Mouse (Mus musculus) lung, embryonic 15.5 days (tissue): ENCODE data around the gene Hipk2. TPM values are rescaled to one million over a fixed set of nuclear protein-coding genes. Genes with fewer than 3 reads are reported as not detected.

Source experiments
- ATAC-seq: fragments of 200-750 bp; cut with Nextera tagmentation; 2 replicates; pipeline ENCODE4 v1.8.0; 2017; ENCODE audit warnings: moderate number of reproducible peaks, borderline replicate concordance; ENCODE audit not compliant: low FRiP score, low TSS enrichment; ENCODE audit errors: extremely low read depth
- H3K27ac ChIP-seq: fragments of 300-500 bp; sonication (generic); 2 replicates; pipeline ENCODE4 v1.5.1; 2015; ENCODE audit warnings: moderate library complexity, mild to moderate bottlenecking, inconsistent platforms
- H3K27me3 ChIP-seq: fragments of 300-500 bp; sonication (generic); 2 replicates; pipeline ENCODE4 v1.6.1; 2015; ENCODE audit warnings: inconsistent platforms
- H3K36me3 ChIP-seq: fragments of 300-500 bp; sonication (generic); 2 replicates; pipeline ENCODE4 v1.6.1; 2015; ENCODE audit warnings: inconsistent platforms
- H3K4me1 ChIP-seq: fragments of 300-500 bp; sonication (generic); 2 replicates; pipeline ENCODE4 v1.6.1; 2015; ENCODE audit warnings: inconsistent platforms
- H3K4me2 ChIP-seq: fragments of 300-500 bp; sonication (generic); 2 replicates; pipeline ENCODE4 v1.6.1; 2015; ENCODE audit warnings: inconsistent platforms, mild to moderate bottlenecking, moderate library complexity
- H3K4me3 ChIP-seq: fragments of 300-500 bp; sonication (generic); 2 replicates; pipeline ENCODE4 v1.5.1; 2015; ENCODE audit warnings: mild to moderate bottlenecking, inconsistent platforms
- H3K9ac ChIP-seq: fragments of 300-500 bp; sonication (generic); 2 replicates; pipeline ENCODE4 v1.6.1; 2015; ENCODE audit warnings: inconsistent platforms
- H3K9me3 ChIP-seq: fragments of 300-500 bp; sonication (generic); 2 replicates; pipeline ENCODE4 v1.6.1; 2016; ENCODE audit warnings: inconsistent platforms
- WGBS: fragments of 180-500 bp; shearing (Covaris S2); methylation state at CpG from one replicate; pipeline ENCODE4 v1.1.7; 2015; 5-methylcytosine and 5-hydroxymethylcytosine counted together
- polyA plus RNA-seq: library from polyadenylated mRNA; unstranded; fragments of >200 nt; fragmentation: Nextera tagmentation; extraction: Ambion mirVana; gene quantifications from 2 replicates; pipeline ENCODE4 v1.2.1, GENCODE M21; 2015

Hipk2 gene
- polyA plus RNA-seq, 1 experiment from 2014 or later = 21.8 TPM

DNA sequence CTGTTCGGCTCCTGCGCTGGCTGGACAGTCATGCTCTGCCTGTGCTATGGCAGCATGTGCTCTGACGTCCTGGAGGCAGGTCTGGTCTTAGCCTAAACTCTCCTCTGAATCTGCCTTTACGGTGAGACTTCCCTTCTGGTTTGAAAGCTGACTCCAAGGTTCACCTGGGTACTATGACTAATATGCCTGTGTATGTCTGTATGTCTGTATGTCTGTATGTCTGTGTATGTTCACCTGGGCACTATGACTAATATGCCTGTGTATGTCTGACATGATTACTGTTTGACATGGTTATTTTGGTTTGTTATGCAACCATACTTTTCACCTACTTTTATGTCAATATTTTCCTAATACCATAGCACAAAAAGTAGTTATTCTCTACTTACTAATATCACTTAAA lies 52.8 kb downstream of the Hipk2 start:
- WGBS = 90% methylated on average over 4 of the region's 4 CpGs
- no peak overlapping the region for H3K27ac ChIP-seq
- H3K9ac ChIP-seq = no peak overlapping the region
- ATAC-seq = no peak
- no peaks in the 10 kb centered on the region for H3K27me3 ChIP-seq
- H3K4me3 ChIP-seq = no peak overlapping the region
- H3K4me2 ChIP-seq = no peak overlapping the region
- peaks cover 8% of the 10 kb centered on the region; the same call in 1 of the 2 replicates for H3K4me1 ChIP-seq
- H3K9me3 ChIP-seq = no peaks in the 10 kb centered on the region
- peaks cover 11% of the 10 kb centered on the region for H3K36me3 ChIP-seq

- Histone ChIP-seq H3K4me3 (no peak overlapping the region), H3K9ac (no peak overlapping the region), H3K4me2 (no peak overlapping the region), H3K36me3 (peaks cover 19% of the 10 kb centered on the region), H3K27ac (no peak overlapping the region), H3K27me3 (no peaks in the 10 kb centered on the region), H3K4me1 (peaks cover 8% of the 10 kb centered on the region; the same call in 1 of the 2 replicates), H3K9me3 (no peaks in the 10 kb centered on the region)
- ATAC-seq = no peak
- WGBS = 52% methylated on average over 2 of the region's 2 CpGs
Measured at GRCm38 (mm10) chr6:38821686-38822085, 54.3 kb downstream of the Hipk2 start.

DNA sequence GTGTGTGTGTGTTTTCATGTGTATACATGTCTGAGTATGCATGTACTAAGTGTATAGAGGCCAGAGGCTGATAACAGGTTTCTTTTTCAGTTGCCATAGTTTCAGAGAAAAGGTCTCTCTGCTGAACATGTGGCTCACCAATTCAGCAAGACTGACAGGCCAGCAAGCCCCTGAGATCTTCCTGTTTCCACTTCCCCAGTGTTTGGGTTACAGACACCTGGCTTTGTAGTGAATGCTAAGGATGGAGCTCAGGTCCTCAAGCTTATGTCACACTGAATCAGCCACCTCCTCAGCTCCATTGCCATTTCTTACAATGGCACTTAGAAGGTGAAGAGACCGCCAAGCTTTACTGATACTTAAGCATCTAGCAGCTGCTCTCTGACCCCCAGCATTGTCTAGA lies 55.1 kb downstream of the Hipk2 start:
- Histone ChIP-seq H3K27me3 (no peaks in the 10 kb centered on the region), H3K4me1 (peaks cover 11% of the 10 kb centered on the region; the same call in 1 of the 2 replicates), H3K27ac (no peak overlapping the region), H3K36me3 (peaks cover 19% of the 10 kb centered on the region), H3K9ac (no peak overlapping the region), H3K9me3 (no peaks in the 10 kb centered on the region), H3K4me3 (no peak overlapping the region), H3K4me2 (no peak overlapping the region)
- no peak for ATAC-seq
- 90% methylated on average over 1 of the region's 1 CpGs for whole genome bisulfite sequencing

- H3K36me3 ChIP-seq = peaks cover 23% of the 10 kb centered on the region
- H3K9ac ChIP-seq = no peak overlapping the region
- H3K4me3 ChIP-seq = no peak overlapping the region
- 56% methylated on average over 1 of the region's 1 CpGs for WGBS
- no peaks in the 10 kb centered on the region for H3K9me3 ChIP-seq
- no peaks in the 10 kb centered on the region for H3K27me3 ChIP-seq
- peak overlapping the region; percentile 60 for H3K27ac ChIP-seq
- H3K4me1 ChIP-seq = 0 out of 2 replicates have a peak, but pooled peaks cover 11% of the 10 kb centered on the region
- ATAC-seq = peak; percentile 69
- H3K4me2 ChIP-seq = no peak overlapping the region
Measured at GRCm38 (mm10) chr6:38816216-38816615, 59.7 kb downstream of the Hipk2 start.

GRCm38 (mm10) chr6:38815582-38815981 lies 60.4 kb downstream of the Hipk2 start:
- H3K36me3 ChIP-seq = peaks cover 23% of the 10 kb centered on the region
- H3K27me3 ChIP-seq = no peaks in the 10 kb centered on the region
- 0 out of 2 replicates have a peak, but pooled peaks cover 11% of the 10 kb centered on the region for H3K4me1 ChIP-seq
- 72% methylated on average over 2 of the region's 2 CpGs for WGBS
- no peaks in the 10 kb centered on the region for H3K9me3 ChIP-seq
- no peak overlapping the region for H3K4me2 ChIP-seq
- no peak overlapping the region for H3K4me3 ChIP-seq
- H3K27ac ChIP-seq = peak overlapping the region; percentile 60
- H3K9ac ChIP-seq = no peak overlapping the region
- no peak for ATAC-seq

- no peaks in the 10 kb centered on the region for H3K27me3 ChIP-seq
- H3K4me3 ChIP-seq = no peak overlapping the region
- H3K4me2 ChIP-seq = no peak overlapping the region
- no peak for ATAC-seq
- 0 out of 2 replicates have a peak, but pooled peaks cover 18% of the 10 kb centered on the region for H3K4me1 ChIP-seq
- H3K9me3 ChIP-seq = no peaks in the 10 kb centered on the region
- H3K36me3 ChIP-seq = peaks cover 23% of the 10 kb centered on the region
- WGBS = 76% methylated on average over 2 of the region's 2 CpGs
- no peak overlapping the region for H3K27ac ChIP-seq
- H3K9ac ChIP-seq = no peak overlapping the region
Measured at GRCm38 (mm10) chr6:38814690-38815089, 61.3 kb downstream of the Hipk2 start.

DNA sequence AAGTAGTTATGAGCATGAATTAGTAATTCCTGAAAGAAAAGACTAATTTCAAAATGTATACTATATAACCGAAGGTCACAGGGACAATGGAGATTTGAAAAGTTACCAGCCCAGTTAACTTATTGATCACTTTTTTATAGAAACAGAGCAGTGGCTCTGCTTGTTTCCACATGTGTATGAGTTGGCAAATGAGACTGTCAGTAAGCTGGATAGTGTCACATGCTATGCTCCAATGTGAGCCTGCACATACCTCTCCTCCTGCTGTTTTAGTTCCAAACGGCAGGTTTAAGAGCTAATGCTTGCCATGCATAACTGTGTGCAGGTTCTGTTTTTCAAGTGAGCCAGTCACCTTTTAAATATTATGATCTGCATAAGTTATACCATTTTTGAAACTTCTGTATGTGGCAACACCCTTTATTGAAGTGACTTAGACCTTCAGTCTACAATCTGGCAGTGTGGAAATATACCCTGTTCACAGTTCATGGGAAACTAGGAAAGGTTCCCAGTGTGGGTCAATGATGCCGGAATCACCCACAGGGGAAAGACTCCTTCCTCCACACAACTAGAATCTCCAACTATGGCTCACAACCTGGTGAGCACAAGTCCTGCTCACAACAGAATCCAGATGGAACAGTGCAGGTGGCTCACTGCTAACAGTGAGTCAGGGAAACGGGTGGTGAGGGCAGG lies 64.4 kb downstream of the Hipk2 start:
- Histone ChIP-seq H3K4me2 (no peak overlapping the region), H3K27ac (no peak overlapping the region), H3K9ac (no peak overlapping the region), H3K4me3 (no peak overlapping the region), H3K36me3 (peaks cover 5% of the 10 kb centered on the region; the same call in 1 of the 2 replicates), H3K9me3 (no peaks in the 10 kb centered on the region), H3K27me3 (no peaks in the 10 kb centered on the region), H3K4me1 (0 out of 2 replicates have a peak, but pooled peaks cover 20% of the 10 kb centered on the region)
- WGBS = 82% methylated on average over 4 of the region's 4 CpGs
- ATAC-seq = no peak

DNA sequence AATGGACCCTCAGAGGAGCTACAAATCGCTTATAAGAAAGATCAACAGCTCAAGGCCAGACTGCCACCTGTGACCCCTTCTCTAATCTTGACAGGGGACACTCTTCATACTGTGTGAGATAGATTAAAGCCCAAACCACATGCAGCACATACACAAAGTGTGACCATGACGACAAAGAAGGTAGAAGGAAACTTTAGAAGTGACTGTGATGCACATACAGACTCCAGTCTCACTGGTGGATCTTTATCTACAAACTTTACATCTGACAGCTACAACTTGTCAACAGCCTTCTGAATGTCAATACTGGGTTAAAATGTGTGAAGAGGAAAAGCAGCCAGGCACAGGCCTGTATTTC lies 65.9 kb downstream of the Hipk2 start:
- 33% methylated on average over 2 of the region's 2 CpGs for WGBS
- Histone ChIP-seq H3K9ac (no peak overlapping the region), H3K4me2 (no peak overlapping the region), H3K27ac (no peak overlapping the region), H3K36me3 (peaks cover 5% of the 10 kb centered on the region; the same call in 1 of the 2 replicates), H3K4me3 (no peak overlapping the region), H3K4me1 (peaks cover 24% of the 10 kb centered on the region; the same call in 1 of the 2 replicates), H3K9me3 (no peaks in the 10 kb centered on the region), H3K27me3 (no peaks in the 10 kb centered on the region)
- ATAC-seq = no peak

DNA sequence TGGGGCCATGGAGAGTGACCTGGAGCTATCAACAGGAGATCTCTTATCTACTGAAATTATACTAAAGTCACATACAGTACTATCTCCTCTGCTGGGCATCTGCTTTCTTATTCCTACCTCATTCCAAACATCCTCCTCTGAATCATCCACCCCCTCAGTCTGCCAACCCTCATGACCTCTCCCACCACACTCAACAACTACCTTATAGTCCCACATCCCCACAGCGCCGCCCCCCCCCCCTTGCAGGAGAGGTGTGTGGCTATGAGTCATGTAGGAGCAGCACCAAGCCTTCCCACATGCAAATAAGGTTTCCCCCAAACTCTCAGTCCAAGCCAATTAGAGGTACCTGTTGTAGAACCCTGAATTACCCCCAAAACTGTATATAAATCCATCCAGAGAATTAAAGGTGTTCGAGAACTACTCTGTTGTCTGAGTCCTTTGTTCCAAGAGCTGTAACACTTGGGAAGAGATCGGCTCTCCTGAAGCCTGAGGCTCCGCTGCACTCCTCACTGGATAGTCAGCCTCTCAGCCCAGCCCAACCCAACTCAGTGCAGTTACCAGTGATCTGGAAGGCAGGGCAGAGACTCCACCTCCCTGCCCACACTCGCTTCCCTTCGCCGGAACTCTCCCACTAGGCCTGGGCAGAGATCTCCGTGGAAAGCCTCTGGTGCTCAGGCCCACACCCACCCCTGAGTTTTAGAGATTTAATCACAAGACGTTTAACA lies 66.4 kb downstream of the Hipk2 start:
- Histone ChIP-seq H3K4me2 (no peak overlapping the region), H3K27me3 (no peaks in the 10 kb centered on the region), H3K9me3 (no peaks in the 10 kb centered on the region), H3K4me1 (peaks cover 23% of the 10 kb centered on the region; the same call in 1 of the 2 replicates), H3K27ac (no peak overlapping the region), H3K9ac (no peak overlapping the region), H3K4me3 (no peak overlapping the region), H3K36me3 (peaks cover 5% of the 10 kb centered on the region; the same call in 1 of the 2 replicates)
- no peak for ATAC-seq
- 48% methylated on average over 10 of the region's 10 CpGs for WGBS

GRCm38 (mm10) chr6:38808317-38808716 lies 67.6 kb downstream of the Hipk2 start:
- 92% methylated on average over 4 of the region's 4 CpGs for WGBS
- H3K9me3 ChIP-seq = no peaks in the 10 kb centered on the region
- H3K9ac ChIP-seq = no peak overlapping the region
- H3K4me1 ChIP-seq = peaks cover 23% of the 10 kb centered on the region; the same call in 1 of the 2 replicates
- ATAC-seq = no peak
- no peaks in the 10 kb centered on the region for H3K27me3 ChIP-seq
- H3K36me3 ChIP-seq = peaks cover 5% of the 10 kb centered on the region; the same call in 1 of the 2 replicates
- H3K27ac ChIP-seq = no peak overlapping the region
- no peak overlapping the region for H3K4me3 ChIP-seq
- no peak overlapping the region for H3K4me2 ChIP-seq

DNA sequence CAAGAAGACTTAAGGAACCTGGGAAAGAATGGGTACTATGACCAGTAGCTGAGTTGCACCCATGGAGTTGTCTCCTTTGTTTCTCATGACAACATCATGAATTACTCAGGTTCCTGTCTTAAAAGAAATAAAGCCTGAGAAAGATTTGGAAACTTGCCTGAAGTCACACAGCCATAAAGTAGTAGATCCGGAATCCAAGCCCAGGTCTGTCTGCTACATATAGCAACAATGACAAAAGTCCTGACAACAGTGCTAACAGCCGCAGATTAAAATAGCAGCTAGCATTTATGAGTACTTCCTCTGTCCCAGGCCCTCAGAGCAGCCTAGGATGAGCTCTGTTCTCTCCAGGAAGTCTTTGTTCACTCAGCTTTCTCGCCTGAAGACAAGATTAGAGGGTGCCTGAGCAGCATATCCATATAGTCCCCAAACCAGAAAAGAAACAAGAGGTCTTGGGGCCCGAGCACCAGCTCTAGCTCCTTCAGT lies 69.0 kb downstream of the Hipk2 start:
- peaks cover 23% of the 10 kb centered on the region; the same call in 1 of the 2 replicates for H3K4me1 ChIP-seq
- peaks cover 5% of the 10 kb centered on the region; the same call in 1 of the 2 replicates for H3K36me3 ChIP-seq
- WGBS = 61% methylated on average over 4 of the region's 4 CpGs
- no peaks in the 10 kb centered on the region for H3K27me3 ChIP-seq
- H3K4me3 ChIP-seq = no peak overlapping the region
- no peak overlapping the region for H3K27ac ChIP-seq
- H3K4me2 ChIP-seq = no peak overlapping the region
- ATAC-seq = no peak
- H3K9ac ChIP-seq = no peak overlapping the region
- no peaks in the 10 kb centered on the region for H3K9me3 ChIP-seq

DNA sequence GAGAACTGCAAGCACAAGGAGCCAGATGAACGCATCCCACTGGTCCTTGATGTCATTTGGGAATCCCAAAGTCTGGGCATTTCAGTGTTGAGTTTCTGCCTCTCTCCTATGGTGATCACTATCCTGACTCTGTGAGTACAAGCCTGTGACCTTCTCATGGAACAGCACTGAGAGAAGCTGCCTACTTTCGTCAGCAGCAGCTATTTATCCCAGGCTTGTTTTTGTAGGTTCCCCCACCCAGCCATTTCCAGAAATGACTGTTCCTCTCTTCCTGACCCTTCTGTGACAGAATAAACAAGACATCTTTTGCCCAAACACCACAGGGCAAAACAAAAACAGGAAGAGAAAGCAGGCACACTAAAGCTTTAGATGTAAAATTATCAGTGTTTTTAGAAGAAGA lies 70.4 kb downstream of the Hipk2 start:
- no peaks in the 10 kb centered on the region; the same call in 1 of the 2 replicates for H3K36me3 ChIP-seq
- H3K27me3 ChIP-seq = no peaks in the 10 kb centered on the region
- H3K9me3 ChIP-seq = no peaks in the 10 kb centered on the region
- H3K9ac ChIP-seq = no peak overlapping the region
- ATAC-seq = no peak
- H3K4me1 ChIP-seq = peaks cover 27% of the 10 kb centered on the region; the same call in 1 of the 2 replicates
- H3K4me3 ChIP-seq = no peak overlapping the region
- 68% methylated on average over 2 of the region's 2 CpGs for WGBS
- H3K4me2 ChIP-seq = no peak overlapping the region
- no peak overlapping the region for H3K27ac ChIP-seq
